Mouse (Mus musculus) embryonic facial prominence, embryonic 15.5 days (tissue): ENCODE results near the gene P2rx5. TPM values are rescaled to one million over a fixed set of nuclear protein-coding genes. Genes with fewer than 3 reads are reported as not detected.

ENCODE experiments used
- ATAC-seq: fragments of 200-750 bp; cut with Nextera tagmentation; 2 replicates; pipeline ENCODE4 v1.8.0; 2017; ENCODE audit warnings: low read depth, moderate TSS enrichment; ENCODE audit not compliant: insufficient number of reproducible peaks, low FRiP score, low TSS enrichment
- H3K27ac ChIP-seq: fragments of 300-500 bp; sonication (generic); replicated peaks from 2 replicates; pipeline ENCODE4 v1.5.1; 2015; ENCODE audit warnings: mild to moderate bottlenecking, inconsistent platforms
- H3K27me3 ChIP-seq: fragments of 300-500 bp; sonication (generic); 2 replicates; pipeline ENCODE4 v1.6.1; 2015; ENCODE audit warnings: inconsistent platforms
- H3K36me3 ChIP-seq: fragments of 300-500 bp; sonication (generic); 2 replicates; pipeline ENCODE4 v1.6.1; 2015; ENCODE audit warnings: mild to moderate bottlenecking, inconsistent platforms
- H3K4me1 ChIP-seq: fragments of 300-500 bp; sonication (generic); 2 replicates; pipeline ENCODE4 v1.6.1; 2015; ENCODE audit warnings: inconsistent platforms
- H3K4me2 ChIP-seq: fragments of 300-500 bp; sonication (generic); replicated peaks from 2 replicates; pipeline ENCODE4 v1.6.1; 2015; ENCODE audit warnings: mild to moderate bottlenecking, inconsistent platforms
- H3K4me3 ChIP-seq: fragments of 300-500 bp; sonication (generic); replicated peaks from 2 replicates; pipeline ENCODE4 v1.5.1; 2015; ENCODE audit warnings: mild to moderate bottlenecking, inconsistent platforms
- H3K9ac ChIP-seq: fragments of 300-500 bp; sonication (generic); 2 replicates; pipeline ENCODE4 v1.6.1; 2015; ENCODE audit warnings: inconsistent platforms
- H3K9me3 ChIP-seq: fragments of 300-500 bp; sonication (generic); replicated peaks from 2 replicates; pipeline ENCODE4 v1.6.1; 2016; ENCODE audit warnings: inconsistent platforms
- WGBS: fragments of 180-500 bp; shearing (Covaris S2); methylation state at CpG from one replicate; pipeline ENCODE4 v1.1.7; 2015; 5-methylcytosine and 5-hydroxymethylcytosine counted together
- polyA plus RNA-seq: library from polyadenylated mRNA; unstranded; fragments of >200 nt; fragmentation: Nextera tagmentation; extraction: Ambion mirVana; gene quantifications from 2 replicates; pipeline ENCODE4 v1.2.1, GENCODE M21; 2015

The P2rx5 gene
- polyA plus RNA-seq, 1 experiment from 2014 or later: 1.0 TPM

DNA sequence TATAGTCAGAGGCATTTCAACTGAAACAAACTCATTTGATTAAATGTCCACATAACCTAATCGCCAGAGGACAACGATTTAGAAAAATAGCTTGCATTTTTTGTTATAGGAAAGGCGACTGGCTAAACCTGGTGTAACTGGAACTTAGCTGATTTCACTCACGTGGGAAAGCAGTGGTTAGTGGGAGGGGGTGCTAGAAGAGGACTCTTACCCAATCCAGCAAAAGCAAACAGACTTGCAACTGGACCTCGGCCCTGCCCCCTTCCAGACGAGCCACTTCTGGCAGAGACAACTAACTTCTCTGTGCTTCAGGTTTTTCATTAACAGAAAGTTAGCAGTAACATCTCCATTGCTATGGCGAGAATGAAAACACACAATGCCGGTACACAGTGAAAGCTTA, 15.4 kb downstream of the P2rx5 start:
- WGBS: 32% methylated on average over 8 of the region's 8 CpGs
- H3K9me3 ChIP-seq: no peaks in the 10 kb centered on the region
- peaks cover 35% of the 10 kb centered on the region for H3K4me1 ChIP-seq
- no peak for ATAC-seq
- H3K4me3 ChIP-seq: peak overlapping the region; percentile 98
- H3K36me3 ChIP-seq: peaks cover 7% of the 10 kb centered on the region
- H3K27ac ChIP-seq: no peak overlapping the region
- H3K27me3 ChIP-seq: no peaks in the 10 kb centered on the region
- peak overlapping the region; percentile 67 for H3K4me2 ChIP-seq
- H3K9ac ChIP-seq: peak overlapping the region; percentile 96; the same call in 1 of the 2 replicates

DNA sequence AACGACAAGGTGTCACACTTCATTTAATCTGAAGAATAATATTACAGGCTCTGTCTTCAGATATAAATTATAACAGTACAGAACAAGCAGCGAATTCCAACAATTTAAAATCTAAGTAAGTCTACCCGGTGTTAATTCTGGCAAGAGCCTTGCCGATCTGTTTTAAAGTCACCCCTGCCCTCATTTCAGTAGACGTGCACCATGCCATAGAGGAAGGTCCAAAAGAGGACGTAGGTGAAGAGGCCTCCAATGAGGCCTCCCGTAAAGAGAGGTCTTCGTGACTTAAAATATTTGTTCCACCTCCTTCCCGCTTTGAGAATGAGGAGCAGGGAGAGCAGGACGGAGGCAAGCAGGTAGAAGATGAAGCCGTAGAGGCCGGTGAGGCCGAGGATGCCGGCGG, 16.0 kb downstream of the P2rx5 start:
- Histone ChIP-seq H3K36me3 (peaks cover 10% of the 10 kb centered on the region), H3K9me3 (no peaks in the 10 kb centered on the region), H3K9ac (peak overlapping the region; percentile 96), H3K4me2 (peak overlapping the region; percentile 67), H3K27me3 (no peaks in the 10 kb centered on the region), H3K4me3 (peak overlapping the region; percentile 98), H3K4me1 (peaks cover 35% of the 10 kb centered on the region), H3K27ac (peak overlapping the region; percentile 90)
- WGBS: under 1% methylated on average over 15 of the region's 15 CpGs
- no peak for ATAC-seq

DNA sequence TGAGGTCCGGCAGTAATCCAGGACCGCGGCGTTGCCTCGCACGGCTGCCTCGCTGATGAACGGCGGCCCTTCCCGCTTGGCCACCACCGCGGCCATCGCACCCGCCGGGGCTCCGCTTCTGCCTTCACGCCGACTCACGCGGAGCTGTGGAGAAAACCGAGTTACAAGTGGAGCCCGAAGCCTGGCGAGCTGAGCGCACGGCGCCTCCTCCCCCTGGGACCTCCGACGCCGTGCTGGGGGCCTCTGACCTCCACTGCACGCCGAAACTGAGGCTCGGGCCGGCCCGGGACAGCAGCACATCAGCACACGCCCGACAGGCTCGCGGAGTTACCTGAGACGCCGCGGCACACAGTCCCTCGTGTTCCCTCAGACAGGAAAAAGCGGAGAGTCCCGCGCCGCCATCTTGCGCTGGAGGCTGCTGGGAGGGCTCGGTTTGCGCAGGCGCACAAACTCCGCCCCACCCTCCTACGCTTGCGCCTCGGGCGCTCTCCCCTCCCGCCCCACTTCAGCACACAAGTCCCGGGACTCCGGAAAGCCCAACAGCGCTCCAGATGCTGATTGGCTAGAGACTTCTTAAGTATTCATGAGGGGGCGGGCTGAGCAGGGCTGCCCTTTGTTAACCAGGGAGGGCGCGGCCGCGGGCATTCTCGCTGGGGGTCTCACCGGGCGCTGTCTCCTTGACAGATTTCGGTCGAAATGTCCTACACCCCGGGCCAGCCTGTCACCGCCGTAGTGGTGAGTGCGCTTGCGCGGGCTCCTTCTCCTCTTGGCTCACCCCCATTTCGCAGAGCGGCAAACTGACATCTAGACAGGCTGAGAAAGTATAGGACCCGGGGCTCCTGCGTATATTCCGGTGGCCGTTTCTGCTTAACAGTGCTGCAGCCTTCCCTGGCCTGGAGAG, 16.6 kb downstream of the P2rx5 start, which contains the start of the genes Emc6 and Tax1bp3:
Emc6 (minus strand) TSS at position 430 of the 901 bp plus-strand sequence.
Tax1bp3 (plus strand) TSS at position 476 of the 901 bp plus-strand sequence.
- H3K36me3 ChIP-seq: peaks cover 10% of the 10 kb centered on the region
- H3K4me2 ChIP-seq: peak within 1 kb of the TSS; percentile 67
- no peaks in the 10 kb centered on the region for H3K9me3 ChIP-seq
- peaks cover 34% of the 10 kb centered on the region for H3K4me1 ChIP-seq
- H3K4me3 ChIP-seq: peak within 1 kb of the TSS; percentile 98
- H3K9ac ChIP-seq: peak within 1 kb of the TSS; percentile 96
- H3K27me3 ChIP-seq: no peaks in the 10 kb centered on the region
- peak; percentile 97 for ATAC-seq
- peak within 1 kb of the TSS; percentile 90 for H3K27ac ChIP-seq
- under 1% methylated on average over 80 of the region's 81 CpGs for WGBS

DNA sequence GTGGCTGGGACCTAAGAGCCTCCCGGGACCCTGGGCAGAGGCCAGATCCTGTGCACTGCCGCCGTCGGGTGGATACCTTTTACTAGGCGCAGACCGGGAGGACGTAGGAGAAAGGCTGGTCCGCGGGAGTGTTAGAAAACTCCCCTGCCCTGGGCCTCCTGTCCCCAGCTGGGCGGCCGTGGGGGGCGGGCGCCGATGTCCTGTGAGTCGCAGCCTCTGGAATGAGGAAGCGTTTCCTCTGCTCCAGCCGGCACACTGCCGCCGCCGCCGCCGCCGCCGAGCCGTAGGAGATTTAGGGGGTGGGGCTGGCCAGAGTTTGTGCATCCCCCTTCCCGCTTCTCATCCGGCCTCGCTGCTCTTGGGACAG, 17.3 kb downstream of the P2rx5 start:
- H3K4me3 ChIP-seq: peak overlapping the region; percentile 98
- peaks cover 15% of the 10 kb centered on the region for H3K36me3 ChIP-seq
- H3K9me3 ChIP-seq: no peaks in the 10 kb centered on the region
- under 1% methylated on average over 28 of the region's 28 CpGs for WGBS
- peaks cover 28% of the 10 kb centered on the region for H3K4me1 ChIP-seq
- peak overlapping the region; percentile 90 for H3K27ac ChIP-seq
- H3K4me2 ChIP-seq: peak overlapping the region; percentile 56
- peak overlapping the region; percentile 50 for H3K9ac ChIP-seq
- ATAC-seq: peak; percentile 81
- no peaks in the 10 kb centered on the region for H3K27me3 ChIP-seq

DNA sequence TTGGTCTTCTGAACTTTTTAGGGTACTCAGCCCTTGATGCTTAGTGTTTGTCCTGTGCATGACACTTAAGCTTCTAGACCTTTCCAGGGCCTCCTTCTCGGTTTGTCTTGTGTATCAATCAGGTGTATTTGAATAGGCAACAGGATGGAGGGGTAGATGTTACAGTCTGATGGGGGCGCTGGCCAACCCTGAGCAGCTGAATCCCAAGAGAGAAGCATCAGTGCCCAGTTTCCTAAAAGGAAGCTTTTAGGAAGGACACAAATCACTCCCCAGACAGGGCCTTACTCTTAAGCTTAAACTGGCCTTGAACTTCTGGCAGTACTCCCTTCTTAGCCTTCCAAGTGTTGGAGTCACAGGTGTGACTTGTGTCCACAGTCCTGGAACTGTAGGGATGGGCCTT, 17.7 kb downstream of the P2rx5 start:
- Histone ChIP-seq H3K27me3 (no peaks in the 10 kb centered on the region), H3K4me1 (peaks cover 26% of the 10 kb centered on the region), H3K9me3 (no peaks in the 10 kb centered on the region), H3K4me3 (peak overlapping the region; percentile 98), H3K9ac (peak overlapping the region; percentile 50), H3K4me2 (peak overlapping the region; percentile 56), H3K27ac (peak overlapping the region; percentile 90), H3K36me3 (peaks cover 16% of the 10 kb centered on the region)
- no peak for ATAC-seq
- WGBS: 0% methylated on average over 2 of the region's 2 CpGs

DNA sequence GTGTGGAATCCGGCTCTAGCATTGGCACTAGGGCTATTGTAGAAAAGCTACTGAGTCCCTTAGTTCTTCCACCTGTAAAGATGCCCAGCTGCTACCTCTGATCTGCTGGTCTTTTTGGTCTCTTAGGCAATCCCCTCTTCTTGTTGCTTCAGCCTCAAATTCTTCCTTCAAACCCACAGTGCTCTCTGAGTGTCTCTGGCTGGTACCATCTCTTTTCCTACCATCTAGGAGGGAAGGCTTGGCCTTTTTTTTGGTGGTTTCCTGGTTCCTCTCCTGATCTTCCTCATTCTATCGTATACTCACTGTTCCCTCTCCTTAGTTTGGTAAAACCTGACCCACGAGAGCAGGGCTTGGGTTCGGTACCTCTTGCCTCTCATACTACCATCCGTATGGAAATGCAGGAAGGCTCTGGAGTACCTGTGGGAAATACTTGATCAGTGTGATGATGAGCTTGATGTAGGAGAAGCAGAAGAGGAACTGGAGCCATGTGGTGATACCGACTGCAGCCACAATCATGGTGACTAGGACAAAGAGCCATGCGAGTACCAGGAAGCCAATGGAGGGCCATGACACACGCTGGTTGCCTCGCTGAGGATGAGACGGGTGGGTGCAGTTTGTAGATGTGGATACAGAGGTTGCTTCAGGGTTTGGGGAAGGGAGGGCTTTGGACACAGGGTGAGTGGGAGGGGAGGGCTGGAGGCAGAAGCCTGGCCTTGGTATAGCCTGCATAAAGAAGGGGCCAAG, 25.8 kb downstream of the P2rx5 start:
- Histone ChIP-seq H3K4me2 (no peak overlapping the region), H3K27me3 (no peaks in the 10 kb centered on the region), H3K9me3 (no peaks in the 10 kb centered on the region), H3K4me1 (no peaks in the 10 kb centered on the region), H3K9ac (no peak overlapping the region), H3K36me3 (peaks cover 65% of the 10 kb centered on the region), H3K4me3 (no peak overlapping the region), H3K27ac (no peak overlapping the region)
- 87% methylated on average over 10 of the region's 10 CpGs for WGBS
- no peak for ATAC-seq

DNA sequence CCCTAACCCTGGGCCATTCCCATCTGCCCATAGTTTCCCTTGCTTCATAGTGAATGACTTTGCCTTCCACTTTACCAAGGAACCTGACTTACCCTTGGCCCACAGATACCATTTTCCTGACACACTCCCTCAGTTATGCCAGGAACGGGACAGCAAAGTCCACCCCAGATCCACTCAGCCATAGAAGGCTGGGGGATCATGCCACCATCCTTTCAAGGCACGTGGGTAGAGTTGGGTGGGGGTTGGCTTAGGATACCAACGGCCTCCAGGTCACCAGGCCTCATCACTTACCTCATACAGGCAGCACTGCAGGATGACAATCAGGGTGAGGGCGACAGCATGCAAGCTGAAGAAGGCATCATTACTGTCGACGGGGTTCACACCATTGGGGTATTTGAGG, 27.0 kb downstream of the P2rx5 start:
- H3K4me3 ChIP-seq: no peak overlapping the region
- H3K36me3 ChIP-seq: peaks cover 73% of the 10 kb centered on the region
- H3K27me3 ChIP-seq: no peaks in the 10 kb centered on the region
- no peak overlapping the region for H3K9ac ChIP-seq
- H3K4me1 ChIP-seq: no peaks in the 10 kb centered on the region
- H3K27ac ChIP-seq: no peak overlapping the region
- 85% methylated on average over 6 of the region's 6 CpGs for WGBS
- no peak for ATAC-seq
- no peak overlapping the region for H3K4me2 ChIP-seq
- no peaks in the 10 kb centered on the region for H3K9me3 ChIP-seq

DNA sequence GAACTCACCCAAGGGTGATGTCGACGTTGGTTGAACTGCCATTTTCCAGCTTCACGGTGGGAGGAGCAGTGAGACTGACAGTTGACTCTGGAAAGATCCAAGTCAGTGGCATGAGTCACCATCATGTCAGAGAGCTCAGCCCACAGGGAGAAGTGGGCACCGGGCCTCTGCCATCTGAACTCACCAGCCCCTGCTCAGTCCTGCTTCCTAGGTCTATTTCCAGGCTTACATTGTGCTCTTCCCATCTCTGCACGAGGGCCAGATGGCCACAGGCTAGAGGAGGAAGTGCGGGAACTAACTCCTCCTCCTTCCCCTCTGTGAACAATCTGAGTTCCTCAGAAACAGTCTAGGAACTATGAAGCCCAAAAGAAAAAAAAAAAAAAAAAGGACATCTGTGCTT, 32.8 kb downstream of the P2rx5 start:
- Histone ChIP-seq H3K4me1 (peaks cover 3% of the 10 kb centered on the region; the same call in 1 of the 2 replicates), H3K36me3 (peaks cover 48% of the 10 kb centered on the region), H3K9ac (no peak overlapping the region), H3K4me2 (no peak overlapping the region), H3K27me3 (no peaks in the 10 kb centered on the region), H3K4me3 (no peak overlapping the region), H3K9me3 (no peaks in the 10 kb centered on the region), H3K27ac (no peak overlapping the region)
- ATAC-seq: no peak
- 69% methylated on average over 6 of the region's 6 CpGs for whole genome bisulfite sequencing

DNA sequence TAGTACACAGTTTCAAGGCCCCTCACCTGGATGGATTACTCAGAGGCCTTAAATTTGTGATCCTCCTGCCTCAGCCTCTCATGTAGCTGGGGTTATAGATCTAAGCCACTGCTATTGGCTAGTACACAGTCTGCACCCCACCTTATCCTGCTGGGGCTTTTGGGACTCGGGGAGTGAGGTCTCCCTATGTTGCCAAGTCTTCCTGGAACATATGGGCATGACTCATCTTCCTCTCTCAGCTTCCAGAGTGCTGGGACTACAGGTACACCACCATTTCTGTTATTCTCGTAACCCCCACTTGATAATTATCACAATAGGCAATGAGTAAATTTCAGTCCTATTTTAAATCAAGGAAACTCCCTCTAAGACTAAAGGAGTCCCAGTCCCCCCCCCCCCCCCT, 34.2 kb downstream of the P2rx5 start:
- Histone ChIP-seq H3K27me3 (no peaks in the 10 kb centered on the region), H3K4me3 (no peak overlapping the region), H3K9ac (no peak overlapping the region), H3K4me1 (peaks cover 10% of the 10 kb centered on the region), H3K9me3 (no peaks in the 10 kb centered on the region), H3K4me2 (no peak overlapping the region), H3K36me3 (peaks cover 39% of the 10 kb centered on the region), H3K27ac (no peak overlapping the region)
- 78% methylated on average over 2 of the region's 2 CpGs for WGBS
- no peak for ATAC-seq

DNA sequence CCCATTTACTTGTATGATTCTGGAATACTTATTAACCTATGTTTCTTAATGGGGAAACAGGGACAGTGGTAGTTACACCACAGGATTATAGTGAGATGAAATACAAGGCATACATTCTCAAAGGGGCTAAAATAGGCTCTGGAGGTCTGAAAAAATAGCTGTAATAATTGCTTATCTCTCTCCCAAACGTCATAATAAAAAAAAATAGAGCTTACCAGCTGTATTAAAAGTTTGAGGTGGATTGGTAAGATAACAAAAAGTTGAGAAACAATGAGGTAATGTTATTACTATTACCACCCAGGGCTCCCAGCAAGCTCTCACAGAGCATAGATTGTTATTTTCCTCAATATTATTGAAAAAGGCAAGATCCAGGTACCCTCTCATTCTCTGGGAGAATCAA, 38.0 kb downstream of the P2rx5 start:
- ATAC-seq: no peak
- Histone ChIP-seq H3K9me3 (no peaks in the 10 kb centered on the region), H3K4me3 (peak overlapping the region; percentile 82), H3K4me1 (peaks cover 18% of the 10 kb centered on the region), H3K27me3 (no peaks in the 10 kb centered on the region), H3K9ac (peak overlapping the region; percentile 73), H3K36me3 (peaks cover 6% of the 10 kb centered on the region; the same call in 1 of the 2 replicates), H3K4me2 (peak overlapping the region; percentile 94), H3K27ac (no peak overlapping the region)
- WGBS: 4% methylated on average over 1 of the region's 1 CpGs

DNA sequence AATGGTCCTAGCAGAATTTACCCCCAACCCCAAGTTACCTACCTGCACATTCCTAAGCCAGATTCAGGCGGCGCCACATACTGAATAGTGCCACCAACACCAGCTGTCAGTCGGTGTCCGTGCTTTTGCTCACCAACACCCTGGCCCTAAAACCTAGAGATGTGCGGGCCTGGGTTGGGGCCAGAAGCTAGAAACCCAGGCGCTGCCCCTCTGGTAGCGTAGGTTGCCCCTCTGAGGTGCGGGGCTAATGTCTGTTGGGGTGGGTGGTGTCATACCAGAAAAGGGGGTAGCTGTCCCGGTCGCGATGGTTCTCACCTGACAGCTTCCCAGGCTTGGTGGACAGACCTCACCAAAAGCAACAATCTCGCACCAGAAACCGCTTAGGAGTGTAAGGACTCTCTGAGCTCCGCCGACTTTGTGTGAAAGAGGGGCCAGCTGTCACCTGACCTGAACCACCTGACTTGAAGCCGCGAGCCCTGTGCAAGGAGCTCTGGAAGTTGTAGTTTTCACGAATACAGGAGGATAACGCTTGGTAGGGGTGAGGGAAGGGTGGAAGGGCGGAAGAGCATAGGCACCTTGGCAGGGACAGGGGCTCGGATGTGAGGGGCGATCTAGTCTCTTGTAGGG, 38.5 kb downstream of the P2rx5 start, which contains the start of gene Ctns:
Ctns (minus strand) TSS at position 440 of the 627 bp plus-strand sequence.
- Histone ChIP-seq H3K4me1 (peaks cover 18% of the 10 kb centered on the region), H3K9ac (peak within 1 kb of the TSS; percentile 73), H3K27me3 (no peaks in the 10 kb centered on the region), H3K36me3 (peaks cover 6% of the 10 kb centered on the region; the same call in 1 of the 2 replicates), H3K4me3 (peak within 1 kb of the TSS; percentile 82), H3K4me2 (peak within 1 kb of the TSS; percentile 94), H3K9me3 (no peaks in the 10 kb centered on the region), H3K27ac (no peak within 1 kb of the TSS)
- peak; percentile 95 for ATAC-seq
- WGBS: under 1% methylated on average over 22 of the region's 22 CpGs
